Mouse (Mus musculus): ENCODE data around the gene Pacrg. TPM values are rescaled to one million over a fixed set of nuclear protein-coding genes. Genes with fewer than 3 reads are reported as not detected.

Gene Pacrg
- total and polyA plus RNA-seq, 2 experiments from 2014 or later: 6.2 to 20.7 TPM

- Histone ChIP-seq H3K4me1 (ENCODE audit: insufficient read depth) (0 out of 2 replicates have a peak, but pooled peaks cover 2% of the 10 kb centered on the region), H3K9ac (no peak overlapping the region), H3K9me3 (ENCODE audit: low read length) (no peaks in the 10 kb centered on the region), H3K36me3 (ENCODE audit: insufficient read depth) (no peaks in the 10 kb centered on the region), H3K4me3 (ENCODE audit: low read depth, low read length) (no peak overlapping the region), H3K4me2 (ENCODE audit: low read depth) (no peak overlapping the region), H3K27me3 (ENCODE audit: insufficient read depth, low read length) (no peaks in the 10 kb centered on the region), H3K27ac (ENCODE audit: low read depth, low read length) (no peak overlapping the region)
- no peak for ATAC-seq
- WGBS: 89% methylated on average over 10 of the region's 10 CpGs
- DNase-seq: no peak
- TF ChIP-seq CTCF (IDR thresholded peaks at IDR 0.05; ENCODE audit: low read depth): no peak
These were observed 329.0 kb downstream of the Pacrg start for GRCm38 (mm10) chr17:10510913-10511759.

GRCm38 (mm10) chr17:10510467-10510866 lies 329.6 kb downstream of the Pacrg start:
- 0 out of 2 replicates have a peak, but pooled peaks cover 2% of the 10 kb centered on the region for H3K4me1 ChIP-seq (ENCODE audit: insufficient read depth)
- H3K4me2 ChIP-seq (ENCODE audit: low read depth): no peak overlapping the region
- H3K9me3 ChIP-seq (ENCODE audit: low read length): no peaks in the 10 kb centered on the region
- DNase-seq: no peak
- TF ChIP-seq CTCF (IDR thresholded peaks at IDR 0.05; ENCODE audit: low read depth): no peak
- H3K27me3 ChIP-seq (ENCODE audit: insufficient read depth, low read length): no peaks in the 10 kb centered on the region
- H3K9ac ChIP-seq: no peak overlapping the region
- 78% methylated on average over 5 of the region's 5 CpGs for WGBS
- no peak for ATAC-seq
- H3K27ac ChIP-seq (ENCODE audit: low read depth, low read length): no peak overlapping the region
- no peak overlapping the region for H3K4me3 ChIP-seq (ENCODE audit: low read depth, low read length)
- no peaks in the 10 kb centered on the region for H3K36me3 ChIP-seq (ENCODE audit: insufficient read depth)

- no peaks in the 10 kb centered on the region for H3K4me1 ChIP-seq (ENCODE audit: insufficient read depth)
- no peaks in the 10 kb centered on the region for H3K9me3 ChIP-seq (ENCODE audit: low read length)
- no peak overlapping the region for H3K9ac ChIP-seq
- no peaks in the 10 kb centered on the region for H3K27me3 ChIP-seq (ENCODE audit: insufficient read depth, low read length)
- H3K4me2 ChIP-seq (ENCODE audit: low read depth): no peak overlapping the region
- H3K4me3 ChIP-seq (ENCODE audit: low read depth, low read length): no peak overlapping the region
- TF ChIP-seq CTCF (IDR thresholded peaks at IDR 0.05; ENCODE audit: low read depth): no peak
- DNase-seq (no peak), ATAC-seq (no peak; the same call in 1 of the 2 replicates)
- no peaks in the 10 kb centered on the region for H3K36me3 ChIP-seq (ENCODE audit: insufficient read depth)
- no peak overlapping the region; the same call in 1 of the 2 replicates for H3K27ac ChIP-seq (ENCODE audit: low read depth, low read length)
- WGBS: 35% methylated on average over 2 of the region's 2 CpGs
These were observed 332.0 kb downstream of the Pacrg start for GRCm38 (mm10) chr17:10508088-10508487.

- WGBS: 11% methylated on average over 10 of the region's 10 CpGs
- Histone ChIP-seq H3K27ac (ENCODE audit: low read depth, low read length) (peak overlapping the region; percentile 31; the same call in 1 of the 2 replicates), H3K9me3 (ENCODE audit: low read length) (no peaks in the 10 kb centered on the region), H3K9ac (no peak overlapping the region), H3K4me3 (ENCODE audit: low read depth, low read length) (no peak overlapping the region), H3K36me3 (ENCODE audit: insufficient read depth) (no peaks in the 10 kb centered on the region), H3K27me3 (ENCODE audit: insufficient read depth, low read length) (no peaks in the 10 kb centered on the region), H3K4me1 (ENCODE audit: insufficient read depth) (no peaks in the 10 kb centered on the region), H3K4me2 (ENCODE audit: low read depth) (peak overlapping the region; percentile 25)
- no peak for DNase-seq
- peak; percentile 94 for ATAC-seq
- no peak for TF ChIP-seq CTCF (IDR thresholded peaks at IDR 0.05; ENCODE audit: low read depth)
These were observed 332.6 kb downstream of the Pacrg start for GRCm38 (mm10) chr17:10507466-10507865.

- WGBS: 23% methylated on average over 3 of the region's 3 CpGs
- no peaks in the 10 kb centered on the region for H3K4me1 ChIP-seq (ENCODE audit: insufficient read depth)
- TF ChIP-seq CTCF (IDR thresholded peaks at IDR 0.05; ENCODE audit: low read depth): no peak
- H3K27me3 ChIP-seq (ENCODE audit: insufficient read depth, low read length): no peaks in the 10 kb centered on the region
- DNase-seq: peak; percentile 62
- peak overlapping the region; percentile 31; the same call in 1 of the 2 replicates for H3K27ac ChIP-seq (ENCODE audit: low read depth, low read length)
- peak overlapping the region; percentile 25 for H3K4me2 ChIP-seq (ENCODE audit: low read depth)
- H3K4me3 ChIP-seq (ENCODE audit: low read depth, low read length): no peak overlapping the region
- no peak overlapping the region for H3K9ac ChIP-seq
- ATAC-seq: peak; percentile 80; the same call in 1 of the 2 replicates
- no peaks in the 10 kb centered on the region for H3K9me3 ChIP-seq (ENCODE audit: low read length)
- H3K36me3 ChIP-seq (ENCODE audit: insufficient read depth): no peaks in the 10 kb centered on the region
These were observed 333.2 kb downstream of the Pacrg start for GRCm38 (mm10) chr17:10506896-10507295.

- DNase-seq (no peak), ATAC-seq (no peak)
- H3K36me3 ChIP-seq (ENCODE audit: insufficient read depth): no peaks in the 10 kb centered on the region
- no peaks in the 10 kb centered on the region for H3K27me3 ChIP-seq (ENCODE audit: insufficient read depth, low read length)
- H3K4me3 ChIP-seq (ENCODE audit: low read depth, low read length): no peak overlapping the region
- no peak overlapping the region for H3K9ac ChIP-seq
- no peaks in the 10 kb centered on the region for H3K9me3 ChIP-seq (ENCODE audit: low read length)
- no peak for TF ChIP-seq CTCF (IDR thresholded peaks at IDR 0.05; ENCODE audit: low read depth)
- WGBS: 82% methylated on average over 2 of the region's 2 CpGs
- H3K27ac ChIP-seq (ENCODE audit: low read depth, low read length): no peak overlapping the region
- H3K4me1 ChIP-seq (ENCODE audit: insufficient read depth): no peaks in the 10 kb centered on the region
- H3K4me2 ChIP-seq (ENCODE audit: low read depth): no peak overlapping the region
These were observed 338.7 kb downstream of the Pacrg start for GRCm38 (mm10) chr17:10501439-10501838.

- no peak for ATAC-seq
These were observed 339.2 kb downstream of the Pacrg start for GRCm38 (mm10) chr17:10500795-10501432.

More at GRCm38 (mm10) chr17:10500795-10501432, 339.2 kb downstream of the Pacrg start:
- Histone ChIP-seq H3K36me3 (ENCODE audit: insufficient read depth) (no peaks in the 10 kb centered on the region), H3K4me1 (ENCODE audit: insufficient read depth) (no peaks in the 10 kb centered on the region), H3K9me3 (ENCODE audit: low read length) (no peaks in the 10 kb centered on the region), H3K9ac (no peak overlapping the region), H3K27ac (ENCODE audit: low read depth, low read length) (no peak overlapping the region), H3K27me3 (ENCODE audit: insufficient read depth, low read length) (no peaks in the 10 kb centered on the region), H3K4me2 (ENCODE audit: low read depth) (no peak overlapping the region), H3K4me3 (ENCODE audit: low read depth, low read length) (no peak overlapping the region)
- TF ChIP-seq CTCF (IDR thresholded peaks at IDR 0.05; ENCODE audit: low read depth): no peak
- 47% methylated on average over 12 of the region's 12 CpGs for WGBS
- DNase-seq: no peak

Data from forebrain, postnatal 0 days (tissue).